Mouse (Mus musculus) right cerebral cortex, postnatal 10 days (tissue): ENCODE data around the gene Rasgef1b.

Experiments used
- DNase-seq, 2 experiments: peaks; one replicate each; pipeline ENCODE4 v3.0.0; 2021; ENCODE audit warnings: low spot score in 2 of 2

Gene Rasgef1b

DNA sequence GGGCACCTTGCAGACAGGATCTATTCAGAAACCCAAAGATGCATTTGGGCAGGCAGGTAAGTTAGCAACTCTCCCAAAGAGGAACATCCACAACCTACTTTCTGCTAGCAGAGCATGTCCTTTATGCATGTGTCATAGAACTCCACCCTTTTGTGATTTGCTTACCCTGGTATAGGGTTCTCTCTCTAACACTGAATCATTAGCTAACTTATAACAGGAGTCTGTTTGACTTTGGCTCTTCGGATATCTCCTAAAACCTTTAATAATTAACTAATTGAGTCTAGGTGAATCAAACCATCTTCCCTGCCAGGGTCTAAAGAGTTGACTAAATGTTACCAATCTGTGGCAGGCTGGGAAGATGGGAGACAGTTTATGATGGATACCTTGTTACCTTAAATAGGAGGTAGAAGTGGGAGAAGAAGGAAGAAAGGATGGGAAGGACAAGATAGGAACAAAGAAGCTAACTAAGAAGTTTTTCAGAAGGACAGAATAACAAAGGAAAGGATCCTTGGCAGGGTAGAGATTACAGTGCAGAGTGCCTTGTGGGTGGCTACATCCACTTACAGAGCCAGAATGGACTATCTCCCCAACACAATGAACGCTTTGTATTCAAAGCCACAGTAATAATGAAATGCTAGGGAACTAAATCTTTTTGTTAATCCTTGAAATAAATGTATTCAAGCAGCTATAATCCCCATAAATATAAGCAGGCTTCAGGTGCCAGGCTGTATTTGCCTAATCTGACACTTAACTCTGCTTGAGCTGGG is 186.7 kb downstream of the Rasgef1b start:
- DNase-seq = no peak

DNA sequence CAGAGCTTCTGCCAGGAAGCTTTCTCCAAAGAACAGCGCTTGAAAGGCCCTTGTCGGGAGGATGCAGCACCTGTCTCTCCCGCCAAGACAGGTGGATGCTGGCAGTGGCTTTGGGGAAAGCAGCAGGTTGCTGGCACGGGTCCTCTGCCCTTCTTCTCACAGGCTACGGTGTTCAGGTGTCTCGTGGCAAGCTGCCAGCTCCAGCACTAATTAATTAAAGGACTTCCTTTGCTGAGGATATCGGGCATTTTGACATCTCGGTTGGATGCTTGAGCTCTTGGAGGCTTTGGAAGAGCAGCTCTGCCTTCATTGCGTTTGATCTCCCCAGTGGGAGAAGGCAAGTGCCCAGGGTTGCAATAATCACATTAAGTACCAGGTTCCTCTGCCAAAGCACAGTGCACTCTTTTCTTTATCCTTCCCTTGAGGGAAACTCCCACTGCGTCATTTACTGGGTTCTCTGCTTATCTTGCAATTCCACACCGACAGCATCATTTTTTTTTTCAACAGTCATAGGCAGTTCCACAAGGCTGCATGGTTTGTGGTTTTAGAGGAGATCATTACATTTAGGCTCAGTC is 187.5 kb downstream of the Rasgef1b start:
- DNase-seq = peak in 1 of 2 experiments; percentile 32

DNA sequence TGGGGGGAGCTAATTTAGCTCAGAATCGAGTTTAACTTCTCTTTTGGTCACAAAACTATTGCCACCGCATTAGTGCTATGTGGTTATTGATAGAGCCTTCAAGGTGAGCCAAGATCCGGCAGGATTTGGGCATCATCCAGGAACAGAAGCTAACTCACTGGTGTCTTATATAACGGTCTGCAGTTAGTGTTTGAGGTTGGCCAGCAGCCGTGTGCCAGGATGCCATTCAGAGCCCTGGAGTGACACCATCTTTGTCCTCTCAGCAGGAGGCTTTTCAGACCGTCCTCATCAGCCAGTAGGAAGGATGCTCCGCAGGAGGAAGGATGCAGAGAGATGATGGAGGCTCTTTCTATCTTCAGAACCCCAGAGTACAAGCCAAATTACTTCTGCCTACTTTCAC is 195.4 kb downstream of the Rasgef1b start:
- no peak for DNase-seq

DNA sequence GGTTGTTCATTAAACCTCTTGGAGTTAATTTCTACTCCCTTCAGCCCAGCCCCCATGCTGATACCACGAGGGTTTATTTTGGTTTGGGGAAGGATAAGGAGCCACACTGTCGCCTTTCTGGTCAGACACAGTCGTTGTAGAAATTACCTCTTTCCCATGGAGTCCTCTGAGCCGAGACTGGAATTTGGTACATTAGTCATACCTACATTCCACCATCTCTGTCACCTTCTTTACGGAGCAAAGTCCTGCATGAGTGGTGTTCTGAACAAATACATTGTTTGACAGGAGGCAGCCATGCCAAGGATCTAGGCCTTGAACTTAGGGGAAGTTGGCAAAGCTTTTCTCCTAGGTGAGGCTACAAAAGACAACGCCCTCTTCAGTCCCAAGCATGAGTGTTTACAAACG is 202.1 kb downstream of the Rasgef1b start:
- DNase-seq = no peak

DNA sequence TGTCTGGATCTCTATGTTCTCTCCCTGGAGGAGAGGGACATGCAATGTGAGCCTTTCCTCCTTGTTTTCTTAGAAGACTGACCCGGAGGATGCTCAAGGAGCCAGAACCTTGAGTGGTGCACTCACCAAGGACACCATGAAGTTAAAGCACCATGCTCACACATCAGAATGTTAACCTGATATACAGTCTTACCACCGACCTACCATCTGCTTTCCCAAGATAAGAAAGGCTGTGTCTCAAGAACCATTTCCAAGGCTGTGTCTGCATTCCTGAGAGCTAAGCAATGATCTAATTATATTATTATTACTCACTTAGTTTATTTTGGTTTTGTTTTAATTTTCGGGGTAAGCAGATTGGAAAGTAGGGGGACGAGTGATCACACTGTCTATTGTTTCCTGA is 203.2 kb downstream of the Rasgef1b start:
- no peak for DNase-seq

DNA sequence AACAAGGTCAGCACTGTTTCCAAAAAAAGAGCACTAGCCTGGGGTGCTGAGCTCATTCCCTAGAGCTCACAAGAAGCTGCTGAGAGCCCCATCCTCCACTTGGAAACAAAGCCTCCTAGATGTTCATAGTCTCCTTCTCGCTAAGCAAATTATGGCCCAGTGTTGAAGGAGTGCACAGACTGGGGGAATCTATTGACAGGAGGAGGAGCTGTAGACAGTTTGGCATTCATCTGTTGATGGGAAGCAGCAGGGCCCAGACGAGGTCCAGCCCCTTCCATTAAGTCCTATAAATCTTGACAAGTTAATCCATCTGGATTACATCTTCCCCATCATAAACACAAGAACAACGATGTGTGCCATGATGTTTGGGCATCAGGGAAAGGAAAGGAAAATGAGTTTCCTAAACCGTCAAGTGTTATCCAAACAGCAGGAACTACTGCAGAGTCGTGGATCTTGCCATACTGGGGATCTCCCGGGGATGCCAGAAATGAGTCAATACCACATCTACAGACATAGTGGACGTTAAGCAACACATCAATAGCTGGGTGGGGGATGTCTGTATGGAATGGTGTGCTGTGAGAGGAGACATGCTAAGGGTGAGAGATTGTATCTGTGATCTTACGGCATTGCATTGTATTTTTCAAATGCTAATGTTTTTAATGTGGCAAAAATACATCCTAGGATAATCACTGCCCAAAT is 206.1 kb downstream of the Rasgef1b start:
- no peak for DNase-seq

DNA sequence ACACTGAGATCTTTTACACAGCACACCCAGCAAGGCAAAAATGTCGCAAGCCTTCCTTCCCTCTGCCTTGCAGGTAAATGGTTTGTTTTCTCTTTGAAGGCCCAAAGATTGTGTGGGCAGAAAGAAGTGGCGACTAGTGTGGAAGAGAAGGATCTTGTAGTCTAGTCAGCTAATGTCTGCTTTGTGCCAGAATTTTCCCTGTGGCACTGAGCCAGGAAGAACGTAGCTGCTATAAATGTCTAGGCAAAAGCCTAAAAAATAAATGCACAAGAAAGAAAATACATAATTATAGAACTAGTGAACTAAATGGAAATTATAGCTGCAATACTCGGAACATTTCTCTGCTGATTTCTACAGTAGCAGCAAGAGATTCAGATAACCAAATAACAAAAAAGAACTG is 207.5 kb downstream of the Rasgef1b start:
- DNase-seq = peak; percentile 84

DNA sequence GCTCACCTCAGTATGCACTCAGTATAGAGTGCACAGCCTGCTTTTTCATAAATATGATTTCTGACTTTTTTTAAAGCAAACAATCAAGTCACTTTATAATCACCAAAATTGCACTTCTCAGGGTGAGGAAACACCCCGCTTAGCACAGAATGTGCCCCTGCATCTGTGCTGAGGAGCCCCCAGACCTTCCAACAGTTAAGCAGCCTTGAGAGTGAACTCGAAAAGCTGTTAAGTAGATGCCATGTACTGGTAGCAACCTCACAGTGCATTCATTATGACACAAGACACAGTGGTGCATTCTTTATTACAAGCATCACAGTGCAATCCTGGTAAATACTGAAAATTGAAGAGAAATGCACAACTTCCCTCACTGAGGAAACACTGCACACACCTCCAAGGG is 209.3 kb downstream of the Rasgef1b start:
- no peak for DNase-seq

DNA sequence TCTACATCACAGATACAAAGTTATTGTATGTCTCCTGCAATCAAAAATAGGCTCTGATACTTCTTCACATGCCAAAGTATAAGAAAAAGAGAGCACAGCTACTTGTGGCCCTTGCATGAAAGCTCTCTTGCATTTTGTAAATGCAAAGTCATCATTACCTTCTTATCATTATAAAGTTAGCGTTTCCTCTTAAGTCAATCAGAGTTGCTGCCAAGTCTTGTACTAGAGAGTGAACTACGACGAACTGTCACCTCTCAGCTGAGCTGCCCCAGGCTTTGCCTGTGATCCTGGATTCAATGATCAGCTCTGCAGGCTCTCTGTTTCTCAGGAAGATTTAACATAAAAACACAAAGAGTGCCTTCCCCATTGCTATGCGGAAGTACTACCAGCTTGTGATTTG is 209.8 kb downstream of the Rasgef1b start:
- no peak for DNase-seq

DNA sequence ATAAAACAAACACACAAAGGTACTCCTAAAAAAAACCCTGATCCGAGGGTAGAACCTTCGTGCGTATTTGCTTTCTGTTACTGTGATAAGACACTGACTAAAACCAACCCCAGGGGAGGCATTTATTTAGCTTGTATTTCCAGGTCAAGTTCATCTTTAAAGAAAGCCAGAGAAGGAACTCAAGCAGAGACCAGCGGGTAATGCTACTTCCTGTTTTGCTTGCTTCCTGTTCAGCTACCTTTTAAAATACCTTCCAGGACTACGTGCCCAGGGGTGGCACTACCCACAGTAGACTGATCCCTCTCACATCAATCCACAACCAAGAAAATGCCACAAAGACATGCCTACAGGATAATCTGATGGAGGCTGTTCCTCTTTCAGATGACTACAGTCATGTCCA is 212.7 kb downstream of the Rasgef1b start:
- DNase-seq = no peak

DNA sequence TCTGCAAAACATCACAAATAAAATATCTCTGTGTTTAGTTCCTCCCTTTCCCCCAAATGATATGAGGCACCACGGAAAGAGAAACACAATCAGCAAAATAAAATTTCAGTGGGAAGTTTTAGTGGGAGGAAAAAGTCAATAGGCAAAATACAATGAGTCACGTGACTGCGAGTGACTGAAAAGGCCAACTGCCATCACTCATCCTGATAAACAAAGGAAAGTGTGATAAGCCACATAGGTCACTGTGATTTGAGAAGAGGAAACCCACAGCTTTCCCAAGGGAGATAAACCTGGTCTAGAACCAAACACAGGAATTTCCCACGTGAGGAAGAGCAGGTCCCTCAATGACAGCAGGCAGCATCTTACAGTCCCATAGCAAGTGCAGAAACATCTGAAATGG is 213.1 kb downstream of the Rasgef1b start:
- DNase-seq = no peak

DNA sequence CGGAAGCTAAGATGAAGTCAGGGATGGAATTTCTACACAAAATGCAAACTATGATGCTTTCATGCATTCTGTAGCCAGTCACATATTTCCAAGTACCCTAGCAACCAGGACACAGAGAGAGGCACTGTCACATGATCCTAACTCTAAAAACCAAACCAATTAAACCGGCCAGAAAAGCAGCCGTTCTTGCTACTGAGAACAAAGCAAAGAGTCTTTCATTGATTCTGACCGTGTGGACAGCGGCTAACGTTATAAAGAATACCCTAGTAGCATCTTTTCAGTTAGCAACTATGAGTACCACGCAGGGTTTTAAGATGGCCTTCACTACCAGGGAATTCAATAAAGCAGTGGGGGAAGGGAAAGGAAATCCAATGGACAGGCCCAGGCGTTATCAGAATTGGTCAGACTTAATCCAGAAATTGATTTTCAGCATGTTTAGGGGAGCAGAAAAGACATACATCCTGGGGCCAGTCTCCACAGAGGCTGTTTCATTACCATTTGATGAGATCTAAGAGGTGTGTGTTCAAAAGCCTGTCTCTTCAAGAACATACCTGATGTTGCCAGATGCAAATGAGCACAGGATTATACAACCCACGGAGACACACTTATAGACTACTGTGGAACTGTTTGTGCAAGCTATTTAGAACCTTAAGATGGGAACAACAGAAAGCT is 215.5 kb downstream of the Rasgef1b start:
- DNase-seq = no peak

DNA sequence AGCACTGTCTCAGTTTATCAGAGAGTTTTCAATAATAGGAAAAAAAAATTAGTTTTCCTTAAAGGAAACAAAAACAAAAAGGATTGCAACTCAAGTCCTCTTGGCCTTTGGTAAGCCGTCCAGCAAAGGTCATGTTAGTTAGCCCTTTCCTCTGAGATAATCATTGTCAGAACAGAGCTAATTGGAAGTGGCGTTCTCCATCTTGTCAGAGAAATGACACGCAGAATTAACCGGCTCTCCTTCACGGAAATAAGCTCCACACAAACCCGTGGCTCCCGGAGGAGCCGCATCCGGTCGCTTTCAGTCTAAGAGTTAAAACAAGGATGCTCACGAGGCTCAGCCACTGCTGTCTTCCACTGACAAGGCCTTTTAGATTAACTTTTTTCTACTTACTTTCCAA is 217.8 kb downstream of the Rasgef1b start:
- no peak for DNase-seq

DNA sequence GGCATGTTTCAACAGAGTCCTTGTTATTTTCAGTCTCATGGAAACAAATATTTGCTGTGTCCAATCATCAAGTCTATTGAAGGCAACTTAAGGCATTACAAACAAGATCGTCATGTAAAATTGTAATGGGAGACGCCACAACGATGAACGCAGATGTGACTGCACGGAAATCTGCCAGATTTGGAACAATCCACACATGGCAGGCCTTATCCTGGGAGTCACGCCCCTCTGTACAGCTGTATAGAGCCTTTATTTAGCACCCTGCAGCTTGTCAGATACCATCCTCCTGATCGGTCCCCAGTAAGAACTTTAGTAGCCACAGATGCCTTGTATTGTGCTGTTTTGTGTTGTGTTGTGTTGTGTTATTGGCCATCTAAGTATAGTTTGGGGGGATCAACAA is 222.8 kb downstream of the Rasgef1b start:
- no peak for DNase-seq

DNA sequence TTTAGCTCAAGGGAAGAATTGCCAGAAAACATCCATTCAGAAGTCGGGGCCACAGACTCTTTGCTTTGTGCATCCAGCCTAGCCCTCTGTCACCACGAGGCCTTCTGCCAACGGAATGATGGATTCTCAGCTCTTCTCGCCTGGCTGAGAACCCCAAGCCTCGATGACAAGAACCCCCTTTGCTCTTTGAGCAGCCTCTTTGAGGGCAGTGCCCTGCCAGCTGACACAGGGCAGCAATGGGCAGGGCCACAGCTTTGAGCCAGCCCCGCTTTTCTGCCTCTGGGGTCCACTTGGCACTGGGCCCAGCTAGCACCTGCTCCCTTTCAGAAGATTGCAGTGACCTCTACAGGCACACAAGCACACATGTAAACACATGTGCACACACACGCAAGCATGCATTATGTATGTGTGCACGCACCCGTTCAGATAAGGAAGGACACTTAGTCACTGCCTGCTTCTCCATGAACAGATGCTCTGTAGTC is 224.5 kb downstream of the Rasgef1b start:
- peak; percentile 77 to 80 for DNase-seq

DNA sequence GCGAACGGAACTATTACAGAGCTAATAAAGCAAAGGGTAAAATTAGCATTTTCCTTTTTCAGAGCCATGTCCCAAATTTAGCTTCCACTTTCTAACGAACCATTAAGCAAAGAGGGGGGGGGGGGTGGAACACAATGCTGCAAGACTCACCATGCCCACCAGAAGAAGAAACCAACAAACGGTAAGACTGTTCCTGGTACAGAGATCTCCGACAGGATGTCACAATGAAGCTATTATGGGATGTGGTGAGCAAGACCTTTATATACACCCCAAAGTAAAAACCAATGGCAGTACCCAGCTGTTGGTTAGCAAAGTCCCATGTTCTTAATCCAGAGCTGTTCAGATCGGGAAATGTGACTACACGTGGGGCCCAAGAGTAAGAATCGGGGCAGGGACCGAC is 226.2 kb downstream of the Rasgef1b start:
- no peak for DNase-seq

DNA sequence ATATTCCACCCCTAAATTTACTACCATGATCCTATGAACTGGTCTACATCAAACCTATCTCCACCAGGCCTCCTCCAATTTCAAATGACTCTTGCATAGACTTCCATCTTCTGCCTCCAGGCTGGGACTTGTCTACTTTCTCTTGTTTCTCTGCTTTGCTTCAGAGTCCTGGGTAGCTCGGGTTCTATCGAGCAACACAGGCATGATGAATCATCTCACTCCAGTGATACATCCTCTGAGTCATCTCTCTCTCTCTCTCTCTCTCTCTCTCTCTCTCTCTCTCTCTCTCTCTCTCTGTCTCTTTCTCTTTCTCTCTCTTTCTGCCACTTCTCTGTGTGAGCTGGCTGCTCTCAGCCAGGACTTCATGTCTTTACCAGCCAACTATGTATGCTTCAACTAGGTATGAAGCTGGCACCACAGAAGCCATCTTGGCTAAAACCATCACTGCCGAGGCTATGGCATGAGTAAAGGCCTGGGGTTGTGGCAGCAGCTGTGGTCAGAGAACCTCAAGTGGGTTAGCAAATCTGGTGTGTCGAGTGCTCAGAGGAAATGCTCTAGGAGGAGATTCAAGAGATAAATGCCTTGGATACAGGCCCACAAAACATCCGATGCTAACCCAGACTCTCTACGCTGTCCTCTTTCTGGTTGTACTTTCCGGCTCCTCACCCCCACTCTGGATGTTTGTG is 229.3 kb downstream of the Rasgef1b start:
- DNase-seq = no peak

DNA sequence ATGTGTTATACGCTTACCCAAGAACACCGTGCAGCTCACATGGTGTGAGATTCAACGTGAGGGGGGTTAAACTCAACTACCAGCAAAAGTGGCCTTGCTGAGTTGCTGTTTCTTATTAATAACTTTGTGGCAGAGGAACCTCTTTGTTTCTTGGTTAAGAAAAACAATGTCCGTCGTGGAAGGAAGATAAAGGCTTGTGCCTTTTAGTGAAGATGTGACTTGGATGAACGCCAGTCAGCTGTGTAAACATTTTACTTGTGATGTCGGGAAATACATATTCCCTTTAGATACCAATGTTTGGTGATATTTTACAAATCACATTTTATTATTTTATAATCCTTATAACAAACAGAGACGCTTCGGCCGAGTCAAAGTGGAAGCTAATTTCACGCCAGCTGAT is 231.0 kb downstream of the Rasgef1b start:
- no peak for DNase-seq

DNA sequence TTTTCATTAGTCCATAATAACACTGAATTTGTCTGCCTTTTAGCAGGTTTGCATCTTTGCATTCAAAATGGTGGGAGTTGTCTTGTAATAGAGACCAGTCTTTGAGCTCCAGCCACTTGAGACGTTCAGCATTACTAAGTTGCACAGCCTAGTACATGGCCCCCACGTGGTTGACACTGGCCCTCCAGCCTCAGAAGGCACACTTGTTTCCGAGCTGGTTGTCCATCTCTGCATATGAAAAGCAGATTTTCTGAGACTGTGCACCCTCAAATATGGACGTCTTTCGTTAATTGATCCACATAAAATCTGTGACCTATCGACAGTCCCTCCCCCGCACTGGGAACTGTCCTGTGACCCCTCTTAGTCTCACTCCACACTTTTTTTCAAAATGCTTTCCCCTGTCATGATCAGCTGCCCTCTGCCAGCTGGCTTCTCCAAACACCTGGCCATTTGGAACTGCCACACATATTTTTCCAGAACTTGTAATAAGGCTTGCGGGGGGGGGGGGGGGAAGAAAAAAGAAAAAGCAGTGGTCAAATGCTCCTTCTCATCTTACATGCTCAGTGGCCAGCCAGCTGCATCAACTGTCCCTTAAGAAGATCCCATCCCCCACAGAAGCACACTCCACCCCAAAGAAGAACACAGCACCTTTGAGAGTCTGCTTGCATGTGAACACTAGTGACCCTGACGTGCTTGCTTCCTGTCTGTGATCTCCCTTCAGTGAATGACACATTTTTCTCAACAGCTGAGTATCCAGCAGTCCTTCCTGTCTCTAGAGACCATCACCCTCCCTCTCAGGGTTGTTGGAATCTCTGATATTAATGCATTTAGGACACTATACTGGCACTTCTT is 231.7 kb downstream of the Rasgef1b start:
- no peak for DNase-seq

DNA sequence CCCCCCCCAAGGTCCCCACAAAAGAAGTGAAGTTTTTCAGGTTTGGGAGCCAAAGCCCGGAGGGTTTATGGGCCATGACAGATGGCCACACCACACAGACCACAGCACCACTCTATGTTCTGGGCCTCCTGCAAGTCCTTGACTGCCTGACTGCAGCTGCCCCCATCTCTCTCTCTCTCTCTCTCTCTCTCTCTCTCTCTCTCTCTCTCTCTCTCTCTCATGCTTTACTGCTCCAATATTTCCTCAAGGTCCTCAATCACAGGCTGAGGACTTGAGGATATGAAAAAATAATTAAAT is 232.8 kb downstream of the Rasgef1b start:
- DNase-seq = no peak
